Mouse (Mus musculus): Measurements from ENCODE around the gene Tmem129. TPM values are rescaled to one million over a fixed set of nuclear protein-coding genes. Genes with fewer than 3 reads are reported as not detected.

Gene Tmem129
- 17.4 and 17.7 TPM in 2 replicates for polyA plus RNA-seq (2012; rRNA removed)
- 19.4 and 22.1 TPM in 2 replicates for polyA plus RNA-seq (2014; fragmentation: Nextera tagmentation; extraction: Ambion mirVana)

GRCm38 (mm10) chr5:33657787-33658663 lies at the start of gene Tmem129, which contains the start of gene Tacc3:
Tmem129 (minus strand) TSS chr5:33658416.
Tacc3 (plus strand) TSS chr5:33658128.
- peak within 1 kb of the TSS; percentile 92 for H3K9ac ChIP-seq (replicated peaks)
- WGBS (ENCODE audit: insufficient replicate concordance), result under 1% methylated on average over 60 of the region's 60 CpGs
- ATAC-seq (ENCODE audit: insufficient read depth) (peak; percentile 92), DNase-seq (ENCODE audit: low read depth in 3 of 3, low spot score in 3 of 3) (peak; percentile 96 to 98 (median 97))
- H3K4me2 ChIP-seq (ENCODE audit: low read depth), result peak within 1 kb of the TSS; percentile 96
- H3K27me3 ChIP-seq (ENCODE audit: control insufficient read depth, insufficient read depth, low read length), result no peaks in the 10 kb centered on the region
- no peaks in the 10 kb centered on the region for H3K9me3 ChIP-seq (ENCODE audit: control insufficient read depth, low read length)
- TF ChIP-seq EP300 (IDR thresholded peaks at IDR 0.05; ENCODE audit: low read depth), result peak; percentile 33; the same call in 1 of the 2 replicates
- no peak; the same call in 1 of the 2 replicates for TF ChIP-seq CTCF (IDR thresholded peaks at IDR 0.05; ENCODE audit: low read depth)
- H3K27ac ChIP-seq, result peak within 1 kb of the TSS; percentile 93
- peak within 1 kb of the TSS; percentile 73 to 93 for H3K4me3 ChIP-seq (ENCODE audit: insufficient read depth in 1 of 2, low read depth in 2 of 2, low read length in 2 of 2)
- peaks cover 12 to 23% of the 10 kb centered on the region in 2 experiments for H3K4me1 ChIP-seq (replicated peaks; ENCODE audit: control insufficient read depth in 2 of 2, insufficient read depth in 2 of 2, low read length in 1 of 2)
- H3K36me3 ChIP-seq (replicated peaks; ENCODE audit: control insufficient read depth, insufficient read depth, low read depth), result peaks cover 50% of the 10 kb centered on the region

- H3K9ac ChIP-seq (replicated peaks), result no peak overlapping the region
- H3K27ac ChIP-seq, result no peak overlapping the region
- no peaks in the 10 kb centered on the region for H3K36me3 ChIP-seq (replicated peaks; ENCODE audit: control insufficient read depth, insufficient read depth, low read depth)
- WGBS (ENCODE audit: insufficient replicate concordance), result 60% methylated on average over 4 of the region's 4 CpGs
- no peak overlapping the region for H3K4me2 ChIP-seq (ENCODE audit: low read depth)
- DNase-seq (ENCODE audit: low read depth in 3 of 3, low spot score in 3 of 3), result no peak
- no peak for ATAC-seq (ENCODE audit: insufficient read depth)
- no peaks in the 10 kb centered on the region for H3K27me3 ChIP-seq (ENCODE audit: control insufficient read depth, insufficient read depth, low read length)
- peaks cover 0 to 9% of the 10 kb centered on the region in 2 experiments; a peak in 2 of 4 replicates for H3K4me1 ChIP-seq (replicated peaks; ENCODE audit: control insufficient read depth in 2 of 2, insufficient read depth in 2 of 2, low read length in 1 of 2)
- no peak overlapping the region for H3K4me3 ChIP-seq (ENCODE audit: insufficient read depth in 1 of 2, low read depth in 2 of 2, low read length in 2 of 2)
- no peaks in the 10 kb centered on the region for H3K9me3 ChIP-seq (ENCODE audit: control insufficient read depth, low read length)
- TF ChIP-seq CTCF (IDR thresholded peaks at IDR 0.05; ENCODE audit: low read depth) (no peak), EP300 (IDR thresholded peaks at IDR 0.05; ENCODE audit: low read depth) (no peak)
Observed at GRCm38 (mm10) chr5:33707163-33707562, 48.9 kb upstream of the Tmem129 start.

- 50% methylated on average over 1 of the region's 1 CpGs for WGBS (ENCODE audit: insufficient replicate concordance)
- Histone ChIP-seq H3K36me3 (replicated peaks; ENCODE audit: control insufficient read depth, insufficient read depth, low read depth) (no peaks in the 10 kb centered on the region), H3K4me2 (ENCODE audit: low read depth) (no peak overlapping the region), H3K4me3 (ENCODE audit: insufficient read depth in 1 of 2, low read depth in 2 of 2, low read length in 2 of 2) (no peak overlapping the region), H3K9me3 (ENCODE audit: control insufficient read depth, low read length) (no peaks in the 10 kb centered on the region), H3K27ac (no peak overlapping the region), H3K9ac (replicated peaks) (no peak overlapping the region), H3K27me3 (ENCODE audit: control insufficient read depth, insufficient read depth, low read length) (no peaks in the 10 kb centered on the region), H3K4me1 (replicated peaks; ENCODE audit: control insufficient read depth in 2 of 2, insufficient read depth in 2 of 2, low read length in 1 of 2) (peaks cover 0 to 9% of the 10 kb centered on the region in 2 experiments; a peak in 2 of 4 replicates)
- TF ChIP-seq CTCF (IDR thresholded peaks at IDR 0.05; ENCODE audit: low read depth) (no peak), EP300 (IDR thresholded peaks at IDR 0.05; ENCODE audit: low read depth) (no peak)
- no peak for DNase-seq (ENCODE audit: low read depth in 3 of 3, low spot score in 3 of 3)
- no peak for ATAC-seq (ENCODE audit: insufficient read depth)
Observed at GRCm38 (mm10) chr5:33706350-33706629, 48.1 kb upstream of the Tmem129 start.

- Histone ChIP-seq H3K9me3 (ENCODE audit: control insufficient read depth, low read length) (no peaks in the 10 kb centered on the region), H3K27me3 (ENCODE audit: control insufficient read depth, insufficient read depth, low read length) (no peaks in the 10 kb centered on the region), H3K4me3 (ENCODE audit: insufficient read depth in 1 of 2, low read depth in 2 of 2, low read length in 2 of 2) (no peak overlapping the region), H3K36me3 (replicated peaks; ENCODE audit: control insufficient read depth, insufficient read depth, low read depth) (no peaks in the 10 kb centered on the region), H3K27ac (no peak overlapping the region), H3K4me2 (ENCODE audit: low read depth) (no peak overlapping the region), H3K9ac (replicated peaks) (no peak overlapping the region), H3K4me1 (replicated peaks; ENCODE audit: control insufficient read depth in 2 of 2, insufficient read depth in 2 of 2, low read length in 1 of 2) (peaks cover 0 to 9% of the 10 kb centered on the region in 2 experiments; a peak in 2 of 4 replicates)
- DNase-seq (ENCODE audit: low read depth in 3 of 3, low spot score in 3 of 3) (no peak), ATAC-seq (ENCODE audit: insufficient read depth) (no peak)
- TF ChIP-seq EP300 (IDR thresholded peaks at IDR 0.05; ENCODE audit: low read depth), result no peak
- no peak for TF ChIP-seq CTCF (IDR thresholded peaks at IDR 0.05; ENCODE audit: low read depth)
- 41% methylated on average over 9 of the region's 9 CpGs for WGBS (ENCODE audit: insufficient replicate concordance)
Observed at GRCm38 (mm10) chr5:33705612-33706349, 47.6 kb upstream of the Tmem129 start.
